Mouse (Mus musculus) neural tube, embryonic 11.5 days (tissue): ENCODE measurements around the gene Vamp3. TPM values are rescaled to one million over a fixed set of nuclear protein-coding genes. Genes with fewer than 3 reads are reported as not detected.

ENCODE experiments used
- ATAC-seq: fragments of 200-750 bp; cut with Nextera tagmentation; 2 replicates; pipeline ENCODE4 v1.8.0; 2017; ENCODE audit warnings: moderate number of reproducible peaks, mild to moderate bottlenecking, moderate TSS enrichment, moderate library complexity; ENCODE audit not compliant: insufficient read depth, low FRiP score, low TSS enrichment
- DNase-seq: peaks from one replicate; pipeline ENCODE4 v3.0.0-alpha.2; 2015; ENCODE audit warnings: low spot score
- H3K27ac ChIP-seq: fragments of 300-500 bp; sonication (generic); 2 replicates; pipeline ENCODE4 v1.5.1; 2014; ENCODE audit warnings: low read depth, mild to moderate bottlenecking, low read length
- H3K27me3 ChIP-seq: fragments of 300-500 bp; sonication (generic); 2 replicates; pipeline ENCODE4 v1.6.1; 2014; ENCODE audit warnings: mild to moderate bottlenecking, low read length, mixed read lengths; ENCODE audit not compliant: control insufficient read depth, insufficient read depth
- H3K36me3 ChIP-seq: fragments of 300-500 bp; sonication (generic); 2 replicates; pipeline ENCODE4 v1.6.1; 2014; ENCODE audit warnings: mild to moderate bottlenecking, low read length, moderate library complexity, mixed read lengths; ENCODE audit not compliant: control insufficient read depth, insufficient read depth
- H3K4me1 ChIP-seq: fragments of 300-500 bp; sonication (generic); 2 replicates; pipeline ENCODE4 v1.6.1; 2014; ENCODE audit warnings: low read length, mixed read lengths; ENCODE audit not compliant: control insufficient read depth, insufficient read depth
- H3K4me2 ChIP-seq: fragments of 300-500 bp; sonication (generic); 2 replicates; pipeline ENCODE4 v1.6.1; 2014; ENCODE audit warnings: low read depth, mild to moderate bottlenecking, moderate library complexity
- H3K4me3 ChIP-seq: fragments of 300-500 bp; sonication (generic); 2 replicates; pipeline ENCODE4 v1.5.1; 2014; ENCODE audit warnings: low read depth, low read length
- H3K9ac ChIP-seq: fragments of 300-500 bp; sonication (generic); 2 replicates; pipeline ENCODE4 v1.6.1; 2014; ENCODE audit warnings: mild to moderate bottlenecking, low read length
- H3K9me3 ChIP-seq: fragments of 300-500 bp; sonication (generic); 2 replicates; pipeline ENCODE4 v1.6.1; 2016; ENCODE audit warnings: low read length; ENCODE audit not compliant: control insufficient read depth
- WGBS: fragments of 180-500 bp; shearing (Covaris S2); extraction: QIAGEN DNeasy Blood & Tissue Kit; methylation state at CpG from one replicate; pipeline ENCODE4 v1.1.7; 2014; 5-methylcytosine and 5-hydroxymethylcytosine counted together
- polyA plus RNA-seq: library from polyadenylated mRNA; unstranded; fragments of >200 nt; fragmentation: Nextera tagmentation; extraction: Ambion mirVana; gene quantifications from 2 replicates; pipeline ENCODE4 v1.2.1, GENCODE M21; 2014

Vamp3 gene
- polyA plus RNA-seq, 1 experiment from 2014 or later: 66.1 TPM

DNA sequence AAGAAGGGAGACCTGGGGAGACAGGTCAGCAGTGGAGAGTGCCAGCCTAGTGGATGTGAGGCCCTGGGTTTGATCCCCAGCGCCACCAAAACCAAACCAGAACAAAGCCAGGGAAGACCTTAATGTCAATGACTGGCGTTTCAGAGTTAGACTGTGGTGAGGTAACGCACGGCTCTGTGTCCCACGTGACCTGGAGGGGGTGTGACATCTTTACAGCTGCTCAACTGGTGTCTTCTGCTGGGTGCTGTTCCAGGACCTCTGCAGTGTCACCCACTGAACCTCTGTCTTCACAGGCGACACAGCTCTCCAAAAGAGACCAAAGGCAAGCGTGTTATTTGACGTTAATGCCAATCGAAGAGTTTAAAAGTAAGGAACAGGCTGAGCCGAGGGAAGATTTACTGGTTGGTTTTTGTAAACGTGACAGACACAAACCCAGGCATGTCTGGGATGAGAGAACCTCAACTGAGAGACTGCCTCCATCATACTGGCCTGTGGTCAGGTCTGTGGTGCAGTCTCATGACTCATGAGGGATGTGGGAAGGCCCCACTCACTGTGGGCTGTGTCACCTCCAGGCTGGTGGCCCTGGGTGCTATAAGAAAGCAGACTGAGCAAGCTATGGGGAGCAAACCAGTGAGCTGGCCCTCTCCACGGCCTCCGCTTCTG is 52.0 kb downstream of the Vamp3 start:
- no peaks in the 10 kb centered on the region for H3K27me3 ChIP-seq
- H3K27ac ChIP-seq: no peak overlapping the region
- no peak overlapping the region for H3K9ac ChIP-seq
- DNase-seq: no peak
- no peak overlapping the region for H3K4me2 ChIP-seq
- H3K36me3 ChIP-seq: no peaks in the 10 kb centered on the region
- no peak for ATAC-seq
- H3K9me3 ChIP-seq: no peaks in the 10 kb centered on the region
- 87% methylated on average over 13 of the region's 13 CpGs for WGBS
- no peaks in the 10 kb centered on the region for H3K4me1 ChIP-seq
- no peak overlapping the region for H3K4me3 ChIP-seq

DNA sequence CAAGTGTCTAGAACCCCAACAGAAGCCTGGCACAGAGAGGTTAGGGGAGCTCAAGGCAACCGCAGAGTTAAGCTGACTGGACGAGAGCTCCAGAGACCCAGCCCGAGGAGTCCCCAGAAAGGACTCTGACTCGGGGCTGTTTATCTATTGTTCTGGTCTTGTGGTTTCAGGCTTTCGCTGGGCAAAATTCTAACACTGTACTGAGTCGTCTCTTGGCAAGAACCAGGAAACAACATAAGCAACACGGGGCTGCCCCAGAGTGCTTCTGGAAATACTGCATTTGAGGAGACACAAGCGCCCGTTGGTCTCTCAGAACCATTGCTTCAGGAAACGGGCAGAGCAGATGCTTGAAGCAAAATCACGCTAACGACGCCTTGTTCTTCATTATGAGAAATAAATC is 56.4 kb downstream of the Vamp3 start:
- H3K27ac ChIP-seq: no peak overlapping the region
- H3K4me3 ChIP-seq: no peak overlapping the region
- H3K36me3 ChIP-seq: no peaks in the 10 kb centered on the region
- H3K9me3 ChIP-seq: no peaks in the 10 kb centered on the region
- WGBS: 77% methylated on average over 13 of the region's 13 CpGs
- no peak overlapping the region for H3K9ac ChIP-seq
- ATAC-seq (no peak), DNase-seq (peak; percentile 6)
- no peak overlapping the region for H3K4me2 ChIP-seq
- no peaks in the 10 kb centered on the region for H3K4me1 ChIP-seq
- H3K27me3 ChIP-seq: no peaks in the 10 kb centered on the region

DNA sequence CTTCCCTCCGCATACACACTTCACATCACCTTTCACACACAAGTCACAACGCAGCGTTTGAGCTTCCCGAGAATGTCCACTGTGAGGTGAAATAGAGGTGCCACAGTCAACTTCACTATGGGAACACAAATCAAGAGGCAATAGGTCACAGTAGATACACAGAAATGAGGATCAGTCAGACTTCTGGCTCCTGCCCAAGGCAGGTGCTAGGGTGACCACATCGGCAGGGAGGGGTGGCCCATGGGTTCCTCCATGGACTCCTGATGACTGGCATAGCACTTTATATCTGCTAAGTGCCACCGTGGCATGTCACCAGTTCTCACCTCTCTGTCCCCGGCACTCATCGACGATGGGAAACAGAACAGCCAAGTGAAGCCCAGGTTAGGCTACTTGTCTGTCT is 59.1 kb downstream of the Vamp3 start:
- ATAC-seq: no peak
- Histone ChIP-seq H3K36me3 (no peaks in the 10 kb centered on the region), H3K27ac (no peak overlapping the region), H3K4me2 (no peak overlapping the region), H3K9me3 (no peaks in the 10 kb centered on the region), H3K27me3 (no peaks in the 10 kb centered on the region), H3K4me1 (no peaks in the 10 kb centered on the region), H3K4me3 (no peak overlapping the region), H3K9ac (no peak overlapping the region)
- no peak for DNase-seq
- WGBS: 96% methylated on average over 9 of the region's 9 CpGs

Other genes with a start within 250 kb of the Vamp3 start
- gene Errfi1, start 204.0 kb downstream of the Vamp3 start, polyA plus RNA-seq: 62.4 and 63.7 TPM in 2 replicates
- gene Park7, start 143.5 kb downstream of the Vamp3 start, polyA plus RNA-seq: 417 and 424 TPM in 2 replicates
- 0.20 and 0.39 TPM in 2 replicates for gene Tnfrsf9, start 143.4 kb downstream of the Vamp3 start, polyA plus RNA-seq
- gene Uts2, start 60.9 kb downstream of the Vamp3 start, polyA plus RNA-seq: not detected in 2 replicates
- gene Per3, start 13.3 kb downstream of the Vamp3 start, polyA plus RNA-seq: 4.9 and 5.0 TPM in 2 replicates
- gene Gm13090, start 31.6 kb upstream of the Vamp3 start, polyA plus RNA-seq: 0.54 TPM in 1 of 2 replicates, not detected in the other